Mouse (Mus musculus) limb, embryonic 15.5 days (tissue): ENCODE measurements around the gene Alg12. TPM values are rescaled to one million over a fixed set of nuclear protein-coding genes. Genes with fewer than 3 reads are reported as not detected.

Source experiments
- ATAC-seq: fragments of 200-750 bp; cut with Nextera tagmentation; 2 replicates; pipeline ENCODE4 v1.8.0; 2017; ENCODE audit warnings: low read depth, moderate TSS enrichment; ENCODE audit not compliant: insufficient number of reproducible peaks, low FRiP score, low TSS enrichment
- H3K27ac ChIP-seq: fragments of 300-500 bp; sonication (generic); 2 replicates; pipeline ENCODE4 v1.5.1; 2015; ENCODE audit warnings: moderate library complexity, mild to moderate bottlenecking, inconsistent platforms
- H3K27me3 ChIP-seq: fragments of 300-500 bp; sonication (generic); 2 replicates; pipeline ENCODE4 v1.6.1; 2015; ENCODE audit warnings: inconsistent platforms
- H3K36me3 ChIP-seq: fragments of 300-500 bp; sonication (generic); 2 replicates; pipeline ENCODE4 v1.6.1; 2015; ENCODE audit warnings: inconsistent platforms
- H3K4me1 ChIP-seq: fragments of 300-500 bp; sonication (generic); 2 replicates; pipeline ENCODE4 v1.6.1; 2015; ENCODE audit warnings: inconsistent platforms
- H3K4me2 ChIP-seq: fragments of 300-500 bp; sonication (generic); 2 replicates; pipeline ENCODE4 v1.6.1; 2015; ENCODE audit warnings: mild to moderate bottlenecking, inconsistent platforms
- H3K4me3 ChIP-seq: fragments of 300-500 bp; sonication (generic); 2 replicates; pipeline ENCODE4 v1.5.1; 2015; ENCODE audit warnings: mild to moderate bottlenecking, inconsistent platforms
- H3K9ac ChIP-seq: fragments of 300-500 bp; sonication (generic); 2 replicates; pipeline ENCODE4 v1.6.1; 2015; ENCODE audit warnings: inconsistent platforms
- H3K9me3 ChIP-seq: fragments of 300-500 bp; sonication (generic); 2 replicates; pipeline ENCODE4 v1.6.1; 2016; ENCODE audit warnings: inconsistent platforms
- whole genome bisulfite sequencing: fragments of 180-500 bp; shearing (Covaris S2); methylation state at CpG from one replicate; pipeline ENCODE4 v1.1.7; 2015; 5-methylcytosine and 5-hydroxymethylcytosine counted together
- polyA plus RNA-seq: library from polyadenylated mRNA; unstranded; fragments of >200 nt; fragmentation: Nextera tagmentation; extraction: Ambion mirVana; gene quantifications from 2 replicates; pipeline ENCODE4 v1.2.1, GENCODE M21; 2015

Alg12 gene
- polyA plus RNA-seq, 1 experiment from 2014 or later = 12.3 TPM

DNA sequence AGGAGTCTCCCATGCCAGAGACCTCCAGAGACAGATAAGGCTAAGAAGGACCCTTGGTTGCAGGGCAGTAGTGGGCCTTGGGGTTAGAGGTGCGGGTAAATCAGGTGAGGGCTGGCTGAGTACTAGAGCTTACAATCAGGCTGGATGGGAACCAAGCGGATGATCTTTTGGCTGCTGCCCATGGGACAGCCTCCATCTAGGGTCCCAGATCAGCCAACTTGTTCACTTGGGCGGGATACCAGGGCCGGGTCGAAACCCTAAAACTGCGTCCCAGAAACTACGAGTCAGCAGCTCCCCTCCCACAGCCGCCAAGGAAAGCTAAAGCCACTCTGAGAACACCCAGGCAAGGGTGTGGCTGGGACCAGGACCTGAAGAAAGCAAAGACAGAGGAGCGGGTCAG lies 34.0 kb upstream of the Alg12 start:
- Histone ChIP-seq H3K4me2 (no peak overlapping the region), H3K27me3 (no peaks in the 10 kb centered on the region), H3K4me1 (peaks cover 49% of the 10 kb centered on the region), H3K27ac (no peak overlapping the region), H3K9ac (no peak overlapping the region), H3K9me3 (no peaks in the 10 kb centered on the region), H3K4me3 (no peak overlapping the region), H3K36me3 (no peaks in the 10 kb centered on the region)
- ATAC-seq = no peak
- 79% methylated on average over 9 of the region's 9 CpGs for WGBS

DNA sequence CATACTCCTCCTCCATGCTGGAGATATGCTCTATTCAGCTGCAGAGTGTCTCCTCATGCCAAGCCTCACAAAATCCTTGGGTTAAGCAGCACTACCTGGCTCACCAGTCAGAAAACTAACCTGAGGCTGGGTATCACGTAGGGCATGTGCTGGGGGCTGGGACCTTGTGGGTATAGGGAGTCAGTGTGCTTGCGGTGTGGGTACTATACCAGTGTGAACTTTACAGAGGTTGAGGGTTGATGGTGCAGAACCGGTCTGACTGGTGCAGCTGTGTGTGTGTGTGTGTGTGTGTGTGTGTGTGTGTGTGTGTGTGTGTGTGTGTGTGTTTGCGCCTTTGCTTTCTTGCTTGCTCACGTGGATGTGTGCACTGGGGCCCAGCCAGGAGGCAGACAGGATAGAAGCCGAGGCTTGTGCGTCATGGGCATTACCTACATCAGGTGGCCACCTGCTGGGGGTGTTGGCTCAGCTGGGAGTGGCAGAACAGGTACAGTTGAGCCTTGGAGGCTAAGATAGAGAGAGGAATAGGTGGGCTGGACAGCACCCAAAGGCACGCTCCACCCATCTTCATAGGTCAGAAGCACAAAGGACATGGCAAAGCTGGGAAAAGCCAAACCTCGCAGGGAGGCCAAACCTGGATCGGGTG lies 32.5 kb upstream of the Alg12 start:
- no peaks in the 10 kb centered on the region for H3K9me3 ChIP-seq
- H3K27me3 ChIP-seq = no peaks in the 10 kb centered on the region
- WGBS = 55% methylated on average over 10 of the region's 10 CpGs
- no peak overlapping the region for H3K4me3 ChIP-seq
- no peak overlapping the region for H3K4me2 ChIP-seq
- H3K36me3 ChIP-seq = no peaks in the 10 kb centered on the region
- H3K9ac ChIP-seq = no peak overlapping the region
- H3K4me1 ChIP-seq = peaks cover 48% of the 10 kb centered on the region
- no peak overlapping the region for H3K27ac ChIP-seq
- no peak for ATAC-seq

DNA sequence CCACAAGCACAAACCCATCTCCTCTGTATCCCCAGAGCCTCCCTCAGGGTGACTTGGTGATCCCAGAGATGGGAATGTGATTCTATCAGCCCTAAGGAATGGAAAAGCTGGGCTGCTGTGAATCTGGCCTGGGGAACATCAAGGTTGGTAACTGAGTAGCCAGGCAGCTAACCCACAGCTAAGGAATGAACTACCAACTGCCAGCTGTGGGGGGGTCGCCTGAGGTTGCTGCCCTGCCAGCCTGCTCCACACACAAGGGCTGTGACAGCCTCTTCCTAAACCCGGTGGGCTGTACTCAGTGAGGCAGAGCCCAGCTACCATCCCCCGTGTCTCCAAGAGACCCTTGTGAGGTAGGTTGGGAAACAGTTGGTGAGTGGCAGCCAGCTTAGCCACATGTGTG lies 32.0 kb upstream of the Alg12 start:
- H3K27me3 ChIP-seq = no peaks in the 10 kb centered on the region
- H3K9ac ChIP-seq = no peak overlapping the region
- H3K4me3 ChIP-seq = no peak overlapping the region
- no peak overlapping the region for H3K27ac ChIP-seq
- H3K4me2 ChIP-seq = no peak overlapping the region
- H3K9me3 ChIP-seq = no peaks in the 10 kb centered on the region
- no peak for ATAC-seq
- H3K36me3 ChIP-seq = no peaks in the 10 kb centered on the region
- 36% methylated on average over 3 of the region's 3 CpGs for WGBS
- H3K4me1 ChIP-seq = peaks cover 45% of the 10 kb centered on the region

DNA sequence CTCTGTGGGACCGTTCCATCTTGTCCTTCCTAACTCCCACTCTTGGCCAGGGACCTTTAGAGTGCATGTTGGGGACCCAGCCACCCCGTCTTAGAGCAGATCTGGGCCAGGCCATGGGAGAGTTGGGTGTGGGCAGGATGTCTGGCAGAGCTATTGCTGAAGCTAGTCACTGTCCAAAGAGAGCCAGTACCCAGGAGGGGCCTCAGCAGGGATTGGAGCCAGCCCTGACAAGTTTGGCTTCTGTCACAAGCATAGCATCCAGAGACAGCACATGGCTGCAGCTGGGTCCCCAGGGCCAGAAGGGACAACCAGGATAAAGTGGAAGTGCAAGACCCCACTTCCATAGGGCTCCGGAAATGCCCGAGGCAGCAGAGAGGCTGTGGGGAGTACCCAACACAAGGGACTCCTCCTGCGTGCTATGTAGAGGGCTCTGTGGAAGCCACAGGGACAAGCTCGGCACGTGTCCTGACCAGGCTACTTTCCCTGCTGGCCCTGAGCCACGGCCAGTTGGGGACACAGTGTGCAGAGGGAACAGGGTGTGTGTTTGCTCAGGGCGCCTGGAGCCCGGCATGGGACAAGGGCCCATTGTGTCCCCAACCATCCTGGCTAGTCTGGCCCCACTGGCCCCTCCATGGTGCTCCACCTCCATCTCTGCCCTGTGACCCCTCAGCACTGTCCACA lies 31.2 kb upstream of the Alg12 start:
- Histone ChIP-seq H3K36me3 (no peaks in the 10 kb centered on the region), H3K27ac (peak overlapping the region; percentile 50; the same call in 1 of the 2 replicates), H3K9me3 (no peaks in the 10 kb centered on the region), H3K27me3 (no peaks in the 10 kb centered on the region), H3K4me1 (peaks cover 38% of the 10 kb centered on the region), H3K4me2 (no peak overlapping the region), H3K9ac (no peak overlapping the region), H3K4me3 (no peak overlapping the region)
- ATAC-seq = peak; percentile 41; the same call in 1 of the 2 replicates
- 63% methylated on average over 10 of the region's 10 CpGs for WGBS

DNA sequence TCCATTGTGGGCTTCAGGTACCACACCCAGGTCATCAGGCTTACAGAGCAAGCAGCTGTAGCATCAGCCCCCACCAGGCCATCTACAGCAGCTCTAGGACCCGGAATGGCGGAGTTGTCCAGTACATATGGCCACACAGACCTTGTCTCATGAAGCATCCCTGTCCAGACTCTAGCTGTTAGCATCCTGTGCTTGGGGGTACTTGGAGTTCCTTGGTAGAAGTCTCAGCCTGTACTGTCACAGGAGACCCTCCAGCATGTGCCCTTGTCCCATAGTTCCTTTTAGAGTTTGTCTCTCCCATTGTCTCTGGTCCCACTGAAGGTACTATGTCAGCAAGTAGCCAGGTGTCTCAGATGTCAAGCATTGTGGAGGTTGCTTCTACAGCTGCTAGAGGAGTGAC lies 30.5 kb upstream of the Alg12 start:
- Histone ChIP-seq H3K27me3 (no peaks in the 10 kb centered on the region), H3K36me3 (no peaks in the 10 kb centered on the region), H3K4me2 (no peak overlapping the region), H3K4me3 (no peak overlapping the region), H3K9me3 (no peaks in the 10 kb centered on the region), H3K4me1 (peaks cover 31% of the 10 kb centered on the region), H3K9ac (no peak overlapping the region), H3K27ac (no peak overlapping the region)
- ATAC-seq = no peak
- 95% methylated on average over 2 of the region's 2 CpGs for WGBS

DNA sequence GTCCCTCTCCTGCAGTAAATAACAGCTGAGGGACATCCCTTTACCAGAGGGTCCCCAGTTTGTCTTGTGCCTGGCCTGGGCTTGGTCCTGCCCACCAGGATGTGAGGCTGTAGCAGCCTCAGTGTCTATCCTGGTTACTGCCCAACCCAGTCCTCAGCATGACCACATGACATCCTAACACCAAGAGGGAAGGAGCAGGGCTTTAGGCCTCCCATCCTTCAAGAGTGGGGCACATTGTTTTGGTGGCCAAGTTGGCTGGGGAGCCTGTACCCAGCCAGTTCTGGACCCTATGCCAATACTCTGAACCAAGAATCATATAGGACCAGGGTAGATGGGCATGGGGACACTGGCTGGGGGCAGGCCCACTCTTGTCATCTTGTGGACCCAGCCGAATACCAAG lies 29.5 kb upstream of the Alg12 start:
- Histone ChIP-seq H3K9me3 (no peaks in the 10 kb centered on the region), H3K27ac (no peak overlapping the region), H3K9ac (no peak overlapping the region), H3K4me2 (no peak overlapping the region), H3K4me1 (peaks cover 27% of the 10 kb centered on the region), H3K4me3 (no peak overlapping the region), H3K27me3 (no peaks in the 10 kb centered on the region), H3K36me3 (no peaks in the 10 kb centered on the region)
- ATAC-seq = no peak
- 89% methylated on average over 1 of the region's 1 CpGs for WGBS

DNA sequence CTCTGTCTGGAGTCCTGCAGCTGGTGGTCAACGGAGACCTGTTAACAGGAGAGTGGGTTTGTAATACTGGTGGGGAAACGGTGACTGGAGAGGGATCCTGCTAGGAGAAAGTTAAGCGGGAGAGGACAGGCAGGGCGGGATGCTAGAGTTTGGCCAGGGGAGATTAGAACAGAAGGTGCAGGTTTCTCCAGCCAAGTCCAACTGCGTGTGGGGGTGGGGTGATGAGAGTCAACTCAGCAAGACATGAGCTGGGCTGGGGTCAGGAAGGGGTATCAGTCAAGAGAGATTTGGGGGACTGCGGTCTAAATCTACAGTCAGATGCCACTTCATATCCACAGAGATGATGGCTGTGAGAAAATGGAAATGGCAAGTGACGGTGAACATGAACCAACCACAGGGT lies 25.8 kb upstream of the Alg12 start:
- Histone ChIP-seq H3K9ac (no peak overlapping the region), H3K27ac (no peak overlapping the region), H3K4me2 (no peak overlapping the region), H3K9me3 (no peaks in the 10 kb centered on the region), H3K4me1 (peaks cover 17% of the 10 kb centered on the region), H3K36me3 (no peaks in the 10 kb centered on the region), H3K27me3 (no peaks in the 10 kb centered on the region), H3K4me3 (no peak overlapping the region)
- ATAC-seq = no peak
- WGBS = 86% methylated on average over 7 of the region's 7 CpGs

DNA sequence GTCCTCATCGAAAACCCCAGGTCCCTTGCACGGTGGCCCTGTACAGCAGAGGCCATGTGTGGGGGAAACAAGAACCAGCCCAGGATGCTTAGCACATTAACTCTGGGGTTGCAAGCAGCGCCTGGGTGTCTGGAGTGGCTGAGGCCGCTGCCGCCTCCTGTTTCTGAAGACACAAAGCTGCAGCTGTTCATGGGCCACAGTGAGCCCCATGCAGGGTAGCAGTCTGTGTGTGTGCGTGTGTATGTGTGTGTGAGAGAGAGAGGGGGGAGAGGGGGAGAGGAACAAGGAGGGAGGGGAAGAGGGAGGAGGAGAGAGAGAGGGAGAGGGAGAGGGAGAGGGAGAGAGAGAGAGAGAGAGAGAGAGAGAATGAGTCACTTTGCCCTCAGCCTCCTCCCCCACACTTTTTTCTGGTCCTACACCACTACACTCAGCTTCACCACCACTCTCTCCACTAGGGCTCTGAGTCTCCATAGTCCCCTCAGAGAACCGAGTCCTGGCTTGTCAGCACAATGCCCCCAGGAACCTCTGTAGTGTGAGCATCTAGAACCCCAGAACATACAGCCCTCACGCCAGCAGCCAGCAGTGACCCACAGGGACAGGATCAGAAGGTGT lies 24.5 kb upstream of the Alg12 start:
- H3K27ac ChIP-seq = peak overlapping the region; percentile 61
- no peak overlapping the region for H3K9ac ChIP-seq
- peak; percentile 25; the same call in 1 of the 2 replicates for ATAC-seq
- H3K4me1 ChIP-seq = peaks cover 28% of the 10 kb centered on the region
- H3K4me2 ChIP-seq = no peak overlapping the region
- no peaks in the 10 kb centered on the region for H3K27me3 ChIP-seq
- WGBS = 25% methylated on average over 8 of the region's 8 CpGs
- H3K9me3 ChIP-seq = no peaks in the 10 kb centered on the region
- H3K36me3 ChIP-seq = no peaks in the 10 kb centered on the region
- H3K4me3 ChIP-seq = no peak overlapping the region

DNA sequence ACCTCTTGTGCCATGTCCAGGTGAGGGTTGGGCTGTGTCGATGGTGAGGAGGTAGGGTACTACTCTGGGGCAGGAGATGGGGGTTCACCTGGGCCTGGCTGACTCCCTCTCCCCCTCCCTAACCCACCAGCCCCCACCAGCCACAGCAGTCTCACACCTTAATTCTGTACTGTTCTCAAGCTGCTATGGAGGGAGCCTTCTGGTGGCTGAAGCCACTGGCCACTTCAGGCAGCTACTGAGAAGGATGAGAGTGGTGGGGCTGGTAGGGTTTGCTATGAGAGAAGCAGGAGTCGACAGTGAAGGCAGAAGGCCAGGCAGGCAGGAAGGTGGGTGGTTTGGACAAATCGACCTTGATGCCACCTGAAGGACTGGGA lies 23.2 kb upstream of the Alg12 start:
- no peaks in the 10 kb centered on the region for H3K27me3 ChIP-seq
- no peak overlapping the region for H3K4me2 ChIP-seq
- ATAC-seq = no peak
- H3K4me3 ChIP-seq = no peak overlapping the region
- peaks cover 37% of the 10 kb centered on the region for H3K4me1 ChIP-seq
- H3K9me3 ChIP-seq = no peaks in the 10 kb centered on the region
- no peak overlapping the region for H3K9ac ChIP-seq
- H3K36me3 ChIP-seq = no peaks in the 10 kb centered on the region
- no peak overlapping the region for H3K27ac ChIP-seq
- 65% methylated on average over 3 of the region's 3 CpGs for WGBS

DNA sequence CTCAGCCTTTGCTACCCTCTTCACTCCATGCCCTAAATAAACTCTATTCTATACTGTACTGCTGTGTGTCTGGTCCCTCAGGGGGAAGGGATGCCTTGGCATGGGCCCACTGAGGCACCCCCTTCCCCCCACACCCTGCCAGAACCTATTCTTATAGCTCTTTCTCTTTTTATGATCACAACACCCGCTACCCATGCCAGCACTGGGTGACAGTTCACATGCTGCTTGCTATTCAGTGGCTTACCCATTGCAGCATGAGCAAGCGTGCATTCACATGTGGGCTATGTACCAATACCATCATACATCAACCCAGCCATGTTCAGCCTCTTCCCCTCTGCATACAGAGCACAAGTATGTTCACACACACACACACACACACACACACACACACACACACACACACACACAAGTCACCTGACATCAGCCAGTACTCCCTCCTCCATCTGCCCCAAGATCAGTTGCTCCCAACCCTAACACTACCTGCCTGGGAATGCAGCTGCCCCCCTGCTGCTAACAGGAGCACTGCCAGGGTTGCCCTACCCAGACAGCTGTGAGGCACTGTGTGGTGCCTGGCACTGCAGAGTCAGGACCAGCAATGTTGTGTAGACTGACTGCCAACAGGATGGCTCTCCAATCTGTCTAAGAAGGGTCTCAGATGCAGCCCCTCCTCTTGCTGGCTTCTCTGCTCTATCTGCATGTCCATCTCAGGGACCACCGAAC lies 22.6 kb upstream of the Alg12 start:
- no peak overlapping the region for H3K27ac ChIP-seq
- H3K36me3 ChIP-seq = no peaks in the 10 kb centered on the region
- no peak overlapping the region for H3K9ac ChIP-seq
- H3K4me3 ChIP-seq = no peak overlapping the region
- 85% methylated on average over 3 of the region's 3 CpGs for WGBS
- H3K9me3 ChIP-seq = no peaks in the 10 kb centered on the region
- H3K4me2 ChIP-seq = no peak overlapping the region
- no peaks in the 10 kb centered on the region for H3K27me3 ChIP-seq
- peaks cover 43% of the 10 kb centered on the region for H3K4me1 ChIP-seq
- no peak for ATAC-seq

DNA sequence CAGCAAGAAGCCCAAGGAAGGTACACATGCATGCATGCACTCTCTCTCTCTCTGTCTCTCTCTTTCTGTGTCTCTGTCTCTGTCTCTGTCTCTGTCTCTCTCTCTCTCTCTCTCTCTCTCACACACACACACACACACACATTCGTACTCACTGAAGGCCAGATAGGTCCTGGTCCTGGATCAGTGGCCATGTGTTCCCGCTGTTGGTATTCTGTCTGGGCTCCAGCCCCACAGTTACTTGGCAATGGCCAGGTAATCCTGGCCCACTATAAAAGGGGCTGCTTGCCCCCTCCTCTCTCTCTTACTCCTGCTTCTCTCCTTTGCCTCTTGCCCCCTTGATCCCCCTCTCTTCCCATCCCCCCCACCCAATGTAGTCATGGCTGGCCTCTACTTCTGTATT lies 22.0 kb upstream of the Alg12 start:
- no peaks in the 10 kb centered on the region for H3K9me3 ChIP-seq
- no peak overlapping the region for H3K27ac ChIP-seq
- no peak for ATAC-seq
- no peak overlapping the region for H3K4me2 ChIP-seq
- H3K4me3 ChIP-seq = no peak overlapping the region
- WGBS = 84% methylated on average over 2 of the region's 2 CpGs
- no peaks in the 10 kb centered on the region for H3K27me3 ChIP-seq
- peaks cover 44% of the 10 kb centered on the region for H3K4me1 ChIP-seq
- no peaks in the 10 kb centered on the region for H3K36me3 ChIP-seq
- H3K9ac ChIP-seq = no peak overlapping the region

DNA sequence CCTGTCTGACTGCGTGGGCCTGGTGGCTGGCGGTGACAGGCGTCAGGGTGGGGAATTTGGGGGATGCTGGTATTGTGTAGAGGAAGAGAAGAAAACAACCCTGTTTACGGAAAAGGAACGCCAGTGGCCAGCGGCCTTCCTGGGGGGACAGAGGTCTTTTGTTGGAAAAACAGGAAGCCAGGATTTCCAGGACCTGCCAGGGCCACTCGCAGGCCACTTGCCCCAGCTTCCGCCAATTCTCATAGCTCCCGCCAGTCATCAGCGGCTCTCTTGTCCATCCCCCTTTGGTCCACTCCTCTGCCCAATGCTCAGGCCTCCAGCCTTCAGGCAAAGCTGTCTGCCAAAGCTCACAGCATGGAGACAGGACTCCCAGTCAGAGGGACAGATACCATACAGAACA lies 21.0 kb upstream of the Alg12 start:
- H3K27me3 ChIP-seq = no peaks in the 10 kb centered on the region
- H3K27ac ChIP-seq = peak overlapping the region; percentile 81
- ATAC-seq = no peak
- H3K9me3 ChIP-seq = no peaks in the 10 kb centered on the region
- H3K36me3 ChIP-seq = no peaks in the 10 kb centered on the region
- 69% methylated on average over 10 of the region's 10 CpGs for WGBS
- peaks cover 44% of the 10 kb centered on the region for H3K4me1 ChIP-seq
- H3K4me3 ChIP-seq = no peak overlapping the region
- H3K4me2 ChIP-seq = no peak overlapping the region
- no peak overlapping the region for H3K9ac ChIP-seq
